9 mouse cellular contexts compared by ENCODE assay signal in genomic region chr6:129476404-129477126, GRCm38 (mm10). TPM values are rescaled to one million over a fixed set of nuclear protein-coding genes. Genes with fewer than 3 reads are reported as not detected.
A peak's percentile ranks its signal among the peaks of the same experiment; 100 is the strongest.
DNase-seq lines count a peak whose midpoint lies in the region; TF ChIP-seq lines count a peak whose summit lies in the region.
"Had no signal": no experiment of that assay in that cellular context is flagged by ENCODE, and none has a peak within 500 bp of the region (broad histone marks: within the 10 kb centered on the region; RNA-seq: fewer than 3 reads in every experiment).

No protein-coding gene starts in this region.

- in situ Hi-C loops in ES-E14 (cut with MboI; ENCODE audit: low sequenced_read_pairs in 2 of 2, unreplicated experiment in 2 of 2): no loop called here

- H3K9me3 ChIP-seq in ES-E14 (ENCODE audit: control insufficient read depth, insufficient read depth, low read depth, low read length): no peaks in the 10 kb centered on the region
- H3K9me3 ChIP-seq: embryonic facial prominence, embryonic 13.5 days; limb, embryonic 13.5 days had no signal

- DNase-seq in layer of hippocampus, adult 11-12 months (ENCODE audit: low spot score): peak; percentile 57
- DNase-seq in layer of hippocampus, postnatal 25 days (ENCODE audit: extremely low spot score in 1 of 2, low spot score in 1 of 2): no peak
- peak; percentile 7 for DNase-seq in ES-E14 (ENCODE audit: low read depth, low spot score)
- peak; percentile 7 for DNase-seq in c-Kit-positive CD71-positive TER-119-positive erythroid progenitor cells, embryonic 14.5 days (ENCODE audit: low spot score)
- peak; percentile 70 for DNase-seq in kidney, adult 9 months
- DNase-seq in skeletal muscle tissue, adult 2 months (ENCODE audit: low read depth, low spot score): peak; percentile 12
- no peak for DNase-seq in spleen, postnatal 14 days (ENCODE audit: low spot score in 2 of 2)

- H3K9ac ChIP-seq in ES-E14 (ENCODE audit: insufficient read depth, low read depth, low read length, poor library complexity, severe bottlenecking): no peak overlapping the region
- H3K9ac ChIP-seq: embryonic facial prominence, embryonic 13.5 days; limb, embryonic 13.5 days had no signal

- no peaks in the 10 kb centered on the region for H3K4me1 ChIP-seq in ES-E14 (ENCODE audit: control insufficient read depth in 2 of 2, insufficient read depth in 2 of 2, low read length in 2 of 2, poor library complexity in 1 of 2)
- H3K4me1 ChIP-seq: embryonic facial prominence, embryonic 13.5 days; limb, embryonic 13.5 days had no signal

- no peaks in the 10 kb centered on the region for H3K36me3 ChIP-seq in ES-E14 (ENCODE audit: control insufficient read depth, insufficient read depth, low read length, poor library complexity, severe bottlenecking)
- H3K36me3 ChIP-seq: embryonic facial prominence, embryonic 13.5 days; limb, embryonic 13.5 days had no signal

- H3K27ac ChIP-seq in ES-E14 (ENCODE audit: insufficient read depth, low read depth, low read length, poor library complexity, severe bottlenecking): no peak overlapping the region
- H3K27ac ChIP-seq: embryonic facial prominence, embryonic 13.5 days; limb, embryonic 13.5 days had no signal

- H3K4me3 ChIP-seq in ES-E14 (ENCODE audit: insufficient read depth in 1 of 2, low read depth in 1 of 2, low read length in 2 of 2, poor library complexity in 1 of 2, severe bottlenecking in 1 of 2): no peak overlapping the region
- H3K4me3 ChIP-seq: embryonic facial prominence, embryonic 13.5 days; limb, embryonic 13.5 days had no signal

TF ChIP-seq in ES-E14, 5 proteins besides CTCF, POLR2A, EP300 and RAD21:
- TF ChIP-seq HCFC1 (IDR thresholded peaks at IDR 0.05; ENCODE audit: borderline replicate concordance, insufficient read depth, low read length) (no peak), CHD2 (IDR thresholded peaks at IDR 0.05; ENCODE audit: low read depth, low read length) (no peak), MAFK (IDR thresholded peaks at IDR 0.05; ENCODE audit: insufficient read depth, low read depth, low read length) (no peak), ZC3H11A (IDR thresholded peaks at IDR 0.05; ENCODE audit: borderline replicate concordance, low read depth, low read length) (no peak), ZNF384 (IDR thresholded peaks at IDR 0.05; ENCODE audit: low read depth, low read length) (no peak)

RNA-seq across cellular contexts. Expression of gene Clec1a, which starts 24.8 kb away (rescaled TPM):
- 1 to 10 TPM; 3.1 to 3.5 TPM for total RNA-seq in layer of hippocampus, postnatal 25 days (2021)
- total RNA-seq in ES-E14 (2012; rRNA removed): not detected in 2 replicates

RNA-seq across cellular contexts. Expression of gene Olr1, which starts 30.4 kb away (rescaled TPM):
- total RNA-seq in layer of hippocampus, postnatal 25 days (2021): not detected
- 0.45 TPM in 1 of 2 replicates, not detected in the other for total RNA-seq in ES-E14 (2012; rRNA removed)

RNA-seq across cellular contexts. Expression of gene Tmem52b, which starts 35.8 kb away (rescaled TPM):
- not detected for total RNA-seq in layer of hippocampus, postnatal 25 days (2021)
- total RNA-seq in ES-E14 (2012; rRNA removed): not detected in 2 replicates

RNA-seq across cellular contexts. Expression of gene Gabarapl1, which starts 56.4 kb away (rescaled TPM):
- total RNA-seq in layer of hippocampus, postnatal 25 days (2021): 100 to 1,000 TPM; 613 to 690 TPM
- 14.7 and 25.6 TPM in 2 replicates for total RNA-seq in ES-E14 (2012; rRNA removed)

Comparison
In these comparisons a context has a peak if more than half of its experiments do, and no peak if none do; other contexts are left out.
1. DNase-seq: peak in layer of hippocampus, adult 11-12 months (single experiment), ES-E14 (single experiment), c-Kit-positive CD71-positive TER-119-positive erythroid progenitor cells, embryonic 14.5 days (single experiment), kidney, adult 9 months (single experiment) and skeletal muscle tissue, adult 2 months (single experiment); none in layer of hippocampus, postnatal 25 days (0 of 2) and spleen, postnatal 14 days (0 of 2).